In genomic region chr2:33429339-33429738, GRCm38 (mm10) we compare ENCODE assay signal across 8 mouse cellular contexts. TPM values are rescaled to one million over a fixed set of nuclear protein-coding genes. Genes with fewer than 3 reads are reported as not detected.
A peak's percentile ranks its signal among the peaks of the same experiment; 100 is the strongest.
DNase-seq lines count a peak whose midpoint lies in the region; ATAC-seq and TF ChIP-seq lines count a peak whose summit lies in the region.

No protein-coding gene starts in this region.

- no peak for TF ChIP-seq CTCF in midbrain, postnatal 0 days (IDR thresholded peaks at IDR 0.05)

- 44% methylated on average over 6 of the region's 6 CpGs for WGBS in midbrain, postnatal 0 days

- no peak overlapping the region for H3K9ac ChIP-seq in midbrain, postnatal 0 days (replicated peaks; ENCODE audit: low read length, poor library complexity, severe bottlenecking)

- H3K9me3 ChIP-seq in midbrain, postnatal 0 days (ENCODE audit: low read length): no peaks in the 10 kb centered on the region

- H3K4me1 ChIP-seq in midbrain, postnatal 0 days (ENCODE audit: insufficient read depth, low read length): peaks cover 13% of the 10 kb centered on the region; the same call in 1 of the 2 replicates

- intact Hi-C loops in gastrocnemius, postnatal 14 days (cut with DNase I; ENCODE audit: low total_unique reads): no loop called here
- intact Hi-C loops in heart, postnatal 36 days (cut with DNase I): no loop called here

- no peaks in the 10 kb centered on the region for H3K27me3 ChIP-seq in midbrain, postnatal 0 days (ENCODE audit: insufficient read depth, low read length)

- peak overlapping the region; percentile 43; the same call in 1 of the 2 replicates for H3K27ac ChIP-seq in midbrain, postnatal 0 days (ENCODE audit: low read depth, low read length)

- DNase-seq in gastrocnemius, postnatal 14 days: peak; percentile 25
- DNase-seq in gastrocnemius, adult 8-10 months (ENCODE audit: low spot score in 2 of 2): no peak
- peak; percentile 39 for DNase-seq in c-Kit-positive CD71-positive TER-119-positive erythroid progenitor cells, embryonic 14.5 days (ENCODE audit: low spot score)
- DNase-seq in heart, postnatal 36 days: peak; percentile 39 to 47
- peak; percentile 74 for DNase-seq in liver
- DNase-seq in midbrain, postnatal 0 days (ENCODE audit: low spot score): no peak
- no peak for DNase-seq in cerebellum, postnatal 4 days (ENCODE audit: low spot score in 2 of 2)
- no peak for DNase-seq in gastrocnemius, postnatal 4 days (ENCODE audit: low spot score in 2 of 2)

- no peak for ATAC-seq in midbrain, postnatal 0 days (ENCODE audit: low FRiP score)

- no peak overlapping the region for H3K4me3 ChIP-seq in midbrain, postnatal 0 days (ENCODE audit: low read depth, low read length)

- peaks cover 10% of the 10 kb centered on the region; the same call in 1 of the 2 replicates for H3K36me3 ChIP-seq in midbrain, postnatal 0 days (ENCODE audit: insufficient read depth, low read length)

- H3K4me2 ChIP-seq in midbrain, postnatal 0 days (ENCODE audit: low read depth, low read length, poor library complexity, severe bottlenecking): peak overlapping the region; percentile 92

RNA-seq across cellular contexts. Expression of gene Zbtb34, which starts 1.8 kb away (rescaled TPM):
- total RNA-seq in gastrocnemius, postnatal 14 days (2021): 1 to 10 TPM; 6.4 to 8.5 TPM
- 1 to 10 TPM; 3.5 to 4.5 (median 3.9) TPM for total RNA-seq in gastrocnemius, adult 8-10 months (2022)
- total RNA-seq in heart, postnatal 36 days (2021): 1 to 10 TPM; 7.4 to 7.7 TPM
- total RNA-seq in midbrain, postnatal 0 days (2014; rRNA removed): 24.9 and 25.3 TPM in 2 replicates
- 3.1 and 3.8 TPM in 2 replicates for polyA plus RNA-seq in midbrain, postnatal 0 days (2015; fragmentation: Nextera tagmentation; extraction: Ambion mirVana)
- total RNA-seq in gastrocnemius, postnatal 4 days (2021): 10 to 100 TPM; 17.3 to 18.4 TPM

RNA-seq across cellular contexts. Expression of gene Zbtb43, which starts 39.0 kb away (rescaled TPM):
- 10 to 100 TPM; 14.6 to 17.4 TPM for total RNA-seq in gastrocnemius, postnatal 14 days (2021)
- 10 to 100 TPM; 10.1 to 13.6 (median 12.1) TPM for total RNA-seq in gastrocnemius, adult 8-10 months (2022)
- 10 to 100 TPM; 17.5 to 20.6 TPM for total RNA-seq in heart, postnatal 36 days (2021)
- 37.4 and 39.6 TPM in 2 replicates for total RNA-seq in midbrain, postnatal 0 days (2014; rRNA removed)
- 19.8 and 21.2 TPM in 2 replicates for polyA plus RNA-seq in midbrain, postnatal 0 days (2015; fragmentation: Nextera tagmentation; extraction: Ambion mirVana)
- total RNA-seq in gastrocnemius, postnatal 4 days (2021): 10 to 100 TPM; 15.7 to 18.1 TPM

RNA-seq across cellular contexts. Expression of gene Ralgps1, which starts 58.1 kb away (rescaled TPM):
- 1 to 10 TPM; 2.7 to 3.3 TPM for total RNA-seq in gastrocnemius, postnatal 14 days (2021)
- 1 to 10 TPM; 1.8 to 3.2 (median 2.2) TPM for total RNA-seq in gastrocnemius, adult 8-10 months (2022)
- 1 to 10 TPM; 4.8 to 5.6 TPM for total RNA-seq in heart, postnatal 36 days (2021)
- 74.6 and 88.7 TPM in 2 replicates for total RNA-seq in midbrain, postnatal 0 days (2014; rRNA removed)
- 26.2 and 26.4 TPM in 2 replicates for polyA plus RNA-seq in midbrain, postnatal 0 days (2015; fragmentation: Nextera tagmentation; extraction: Ambion mirVana)
- total RNA-seq in gastrocnemius, postnatal 4 days (2021): 1 to 10 TPM; 5.5 to 5.8 TPM

Comparison
In these comparisons a context has a peak if more than half of its experiments do, and no peak if none do; other contexts are left out.
1. DNase-seq: peak in gastrocnemius, postnatal 14 days (single experiment), c-Kit-positive CD71-positive TER-119-positive erythroid progenitor cells, embryonic 14.5 days (single experiment), heart, postnatal 36 days (2 of 2) and liver (single experiment); none in gastrocnemius, adult 8-10 months (0 of 2), midbrain, postnatal 0 days (single experiment), cerebellum, postnatal 4 days (0 of 2) and gastrocnemius, postnatal 4 days (0 of 2).
2. RNA of gene Ralgps1, which starts 58.1 kb away (total RNA-seq): 74.6 to 88.7 TPM in midbrain, postnatal 0 days; 5.5 to 5.8 TPM in gastrocnemius, postnatal 4 days, 4.8 to 5.6 TPM in heart, postnatal 36 days, 2.7 to 3.3 TPM in gastrocnemius, postnatal 14 days and 1.8 to 3.2 TPM in gastrocnemius, adult 8-10 months; every median in the first group is over 10 times any median in the second.